In the genomic region with DNA sequence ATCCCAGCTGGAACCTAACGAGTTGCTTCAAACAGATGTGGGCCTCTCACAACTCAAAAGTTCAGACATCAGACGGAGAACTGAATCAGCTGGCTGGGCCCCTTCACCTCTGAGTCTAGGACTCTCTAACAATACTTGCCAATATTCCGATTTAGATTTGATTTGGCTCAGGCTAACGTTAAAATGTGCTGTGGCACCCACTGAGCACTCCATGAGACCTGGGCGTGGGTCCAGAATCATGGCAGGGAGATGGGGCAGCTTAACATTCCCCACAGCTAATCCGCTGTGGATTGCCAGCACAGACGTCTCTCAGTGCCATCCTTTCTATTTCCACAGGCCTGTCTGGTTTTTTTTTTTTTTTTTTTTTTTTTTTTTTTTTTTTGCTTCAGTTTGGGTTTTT, we compare ENCODE assay signal across 16 mouse cellular contexts. TPM values are rescaled to one million over a fixed set of nuclear protein-coding genes. Genes with fewer than 3 reads are reported as not detected.
DNase-seq lines count a peak whose midpoint lies in the region; ATAC-seq lines count a peak whose summit lies in the region.
"Had no signal": no experiment of that assay in that cellular context is flagged by ENCODE, and none has a peak within 500 bp of the region (broad histone marks: within the 10 kb centered on the region; RNA-seq: fewer than 3 reads in every experiment).

No protein-coding gene starts in this region.

- H3K4me3 ChIP-seq in midbrain, embryonic 10.5 days = no peak overlapping the region
- no peak overlapping the region for H3K4me3 ChIP-seq in midbrain, embryonic 11.5 days (ENCODE audit: low read depth, low read length)
- no peak overlapping the region for H3K4me3 ChIP-seq in forebrain, embryonic 16.5 days (replicated peaks; ENCODE audit: low read length)
- no peak overlapping the region for H3K4me3 ChIP-seq in neural tube, embryonic 15.5 days (replicated peaks)
- H3K4me3 ChIP-seq: embryonic facial prominence, embryonic 13.5 days; heart, embryonic 12.5 days; kidney, embryonic 15.5 days; liver, embryonic 12.5 days had no signal

- H3K4me2 ChIP-seq in midbrain, embryonic 11.5 days = no peak overlapping the region
- H3K4me2 ChIP-seq in forebrain, embryonic 16.5 days (ENCODE audit: low read length) = no peak overlapping the region
- H3K4me2 ChIP-seq in neural tube, embryonic 15.5 days = no peak overlapping the region
- H3K4me2 ChIP-seq: embryonic facial prominence, embryonic 13.5 days; heart, embryonic 12.5 days; kidney, embryonic 15.5 days; liver, embryonic 12.5 days had no signal

- peak; percentile 15 for DNase-seq in cerebellum, adult 11-12 months
- no peak for DNase-seq in cerebellum, adult 11 months
- DNase-seq in midbrain, embryonic 10.5 days (ENCODE audit: low spot score) = no peak
- DNase-seq in midbrain, embryonic 11.5 days (ENCODE audit: low spot score, missing footprints) = no peak
- DNase-seq in frontal cortex, postnatal 14 days (ENCODE audit: low spot score in 2 of 2) = no peak
- no peak for DNase-seq in adrenal gland, adult (ENCODE audit: inconsistent age in 2 of 2, low spot score in 1 of 2)
- DNase-seq: cerebellum, postnatal 36 days; thymus, adult 2 months had no signal

- ATAC-seq in midbrain, embryonic 11.5 days (ENCODE audit: low FRiP score) = no peak
- no peak for ATAC-seq in forebrain, embryonic 16.5 days
- ATAC-seq in neural tube, embryonic 15.5 days (ENCODE audit: low FRiP score) = no peak
- ATAC-seq: liver, embryonic 12.5 days; lung, postnatal 0 days; Patski had no signal

- peaks cover 83% of the 10 kb centered on the region for H3K36me3 ChIP-seq in midbrain, embryonic 10.5 days
- H3K36me3 ChIP-seq in midbrain, embryonic 11.5 days (ENCODE audit: control insufficient read depth, insufficient read depth, low read length) = peaks cover 9% of the 10 kb centered on the region; the same call in 1 of the 2 replicates
- peaks cover 27% of the 10 kb centered on the region for H3K36me3 ChIP-seq in forebrain, embryonic 16.5 days (ENCODE audit: control insufficient read depth, insufficient read depth)
- H3K36me3 ChIP-seq in neural tube, embryonic 15.5 days = peaks cover 60% of the 10 kb centered on the region
- H3K36me3 ChIP-seq: heart, embryonic 12.5 days; kidney, embryonic 15.5 days; liver, embryonic 12.5 days had no signal

- peaks cover 8% of the 10 kb centered on the region; the same call in 1 of the 2 replicates for H3K27me3 ChIP-seq in midbrain, embryonic 10.5 days (ENCODE audit: low read depth, poor library complexity, severe bottlenecking)
- no peaks in the 10 kb centered on the region for H3K27me3 ChIP-seq in midbrain, embryonic 11.5 days (ENCODE audit: control insufficient read depth, insufficient read depth, low read length)
- H3K27me3 ChIP-seq in forebrain, embryonic 16.5 days (replicated peaks; ENCODE audit: control insufficient read depth, insufficient read depth, low read length) = no peaks in the 10 kb centered on the region
- no peaks in the 10 kb centered on the region for H3K27me3 ChIP-seq in neural tube, embryonic 15.5 days (replicated peaks)
- H3K27me3 ChIP-seq: Patski had no signal

- H3K4me1 ChIP-seq in midbrain, embryonic 10.5 days = peaks cover 88% of the 10 kb centered on the region
- peaks cover 44% of the 10 kb centered on the region for H3K4me1 ChIP-seq in midbrain, embryonic 11.5 days (ENCODE audit: control insufficient read depth, insufficient read depth, low read length)
- peaks cover 64% of the 10 kb centered on the region for H3K4me1 ChIP-seq in forebrain, embryonic 16.5 days (replicated peaks; ENCODE audit: control insufficient read depth, insufficient read depth, low read length)
- peaks cover 64% of the 10 kb centered on the region for H3K4me1 ChIP-seq in neural tube, embryonic 15.5 days
- H3K4me1 ChIP-seq: kidney, embryonic 15.5 days; liver, embryonic 12.5 days had no signal

- H3K9me3 ChIP-seq in midbrain, embryonic 10.5 days (replicated peaks) = no peaks in the 10 kb centered on the region
- H3K9me3 ChIP-seq in midbrain, embryonic 11.5 days (ENCODE audit: control insufficient read depth, low read length) = no peaks in the 10 kb centered on the region
- no peaks in the 10 kb centered on the region for H3K9me3 ChIP-seq in forebrain, embryonic 16.5 days (ENCODE audit: control insufficient read depth, low read length)
- H3K9me3 ChIP-seq in neural tube, embryonic 15.5 days (replicated peaks) = no peaks in the 10 kb centered on the region
- H3K9me3 ChIP-seq: embryonic facial prominence, embryonic 13.5 days; heart, embryonic 12.5 days; kidney, embryonic 15.5 days; liver, embryonic 12.5 days had no signal

- no peak overlapping the region for H3K9ac ChIP-seq in midbrain, embryonic 11.5 days (ENCODE audit: low read length)
- H3K9ac ChIP-seq in forebrain, embryonic 16.5 days (replicated peaks; ENCODE audit: low read depth, low read length) = no peak overlapping the region
- H3K9ac ChIP-seq in neural tube, embryonic 15.5 days (replicated peaks) = no peak overlapping the region
- H3K9ac ChIP-seq: embryonic facial prominence, embryonic 13.5 days; heart, embryonic 12.5 days; kidney, embryonic 15.5 days; liver, embryonic 12.5 days had no signal

- 70% methylated on average over 7 of the region's 7 CpGs for whole genome bisulfite sequencing in midbrain, embryonic 10.5 days
- WGBS in midbrain, embryonic 11.5 days = 65% methylated on average over 7 of the region's 7 CpGs
- 26% methylated on average over 7 of the region's 7 CpGs for WGBS in forebrain, embryonic 16.5 days
- WGBS in neural tube, embryonic 15.5 days = 57% methylated on average over 7 of the region's 7 CpGs

- H3K27ac ChIP-seq in midbrain, embryonic 10.5 days (replicated peaks) = peak overlapping the region; percentile 91
- H3K27ac ChIP-seq in midbrain, embryonic 11.5 days (ENCODE audit: low read depth, low read length) = no peak overlapping the region
- peak overlapping the region; percentile 82; the same call in 1 of the 2 replicates for H3K27ac ChIP-seq in forebrain, embryonic 16.5 days (ENCODE audit: low read length)
- 0 out of 2 replicates have a peak overlapping the region, but pooled peaks have one; percentile 83 for H3K27ac ChIP-seq in neural tube, embryonic 15.5 days (replicated peaks)
- H3K27ac ChIP-seq: embryonic facial prominence, embryonic 13.5 days; kidney, embryonic 15.5 days; liver, embryonic 12.5 days had no signal

RNA-seq across cellular contexts. Expression of gene Riiad1, which starts 5.8 kb away (rescaled TPM):
- 8.4 and 12.5 TPM in 2 replicates for polyA plus RNA-seq in midbrain, embryonic 10.5 days (2016; fragmentation: Nextera tagmentation; extraction: Ambion mirVana)
- polyA plus RNA-seq in midbrain, embryonic 11.5 days (2014; fragmentation: Nextera tagmentation; extraction: Ambion mirVana) = 15.3 TPM in 2 replicates
- polyA plus RNA-seq in forebrain, embryonic 16.5 days (2015; fragmentation: Nextera tagmentation; extraction: Ambion mirVana) = 10.6 and 11.7 TPM in 2 replicates
- 14.1 and 16.1 TPM in 2 replicates for polyA plus RNA-seq in neural tube, embryonic 15.5 days (2015; fragmentation: Nextera tagmentation; extraction: Ambion mirVana)
- polyA plus RNA-seq: liver, embryonic 12.5 days had no signal

RNA-seq across cellular contexts. Expression of gene Celf3, which starts 7.8 kb away (rescaled TPM):
- polyA plus RNA-seq in midbrain, embryonic 10.5 days (2016; fragmentation: Nextera tagmentation; extraction: Ambion mirVana) = 69.0 and 128 TPM in 2 replicates
- 150 and 154 TPM in 2 replicates for polyA plus RNA-seq in midbrain, embryonic 11.5 days (2014; fragmentation: Nextera tagmentation; extraction: Ambion mirVana)
- polyA plus RNA-seq in forebrain, embryonic 16.5 days (2015; fragmentation: Nextera tagmentation; extraction: Ambion mirVana) = 295 and 358 TPM in 2 replicates
- 157 and 210 TPM in 2 replicates for polyA plus RNA-seq in neural tube, embryonic 15.5 days (2015; fragmentation: Nextera tagmentation; extraction: Ambion mirVana)

RNA-seq across cellular contexts. Expression of gene Oaz3, which starts 42.2 kb away (rescaled TPM):
- polyA plus RNA-seq in midbrain, embryonic 10.5 days (2016; fragmentation: Nextera tagmentation; extraction: Ambion mirVana) = 0.58 and 0.65 TPM in 2 replicates
- 0.12 TPM in 1 of 2 replicates, not detected in the other for polyA plus RNA-seq in midbrain, embryonic 11.5 days (2014; fragmentation: Nextera tagmentation; extraction: Ambion mirVana)
- polyA plus RNA-seq in forebrain, embryonic 16.5 days (2015; fragmentation: Nextera tagmentation; extraction: Ambion mirVana) = 0.56 and 2.2 TPM in 2 replicates
- polyA plus RNA-seq in neural tube, embryonic 15.5 days (2015; fragmentation: Nextera tagmentation; extraction: Ambion mirVana) = 0.78 and 0.97 TPM in 2 replicates
- polyA plus RNA-seq: embryonic facial prominence, embryonic 13.5 days had no signal

RNA-seq across cellular contexts. Expression of gene Mrpl9, which starts 42.8 kb away (rescaled TPM):
- 71.7 and 72.9 TPM in 2 replicates for polyA plus RNA-seq in midbrain, embryonic 10.5 days (2016; fragmentation: Nextera tagmentation; extraction: Ambion mirVana)
- polyA plus RNA-seq in midbrain, embryonic 11.5 days (2014; fragmentation: Nextera tagmentation; extraction: Ambion mirVana) = 71.1 and 73.3 TPM in 2 replicates
- polyA plus RNA-seq in forebrain, embryonic 16.5 days (2015; fragmentation: Nextera tagmentation; extraction: Ambion mirVana) = 58.8 and 62.1 TPM in 2 replicates
- 61.8 and 63.3 TPM in 2 replicates for polyA plus RNA-seq in neural tube, embryonic 15.5 days (2015; fragmentation: Nextera tagmentation; extraction: Ambion mirVana)
